Mouse (Mus musculus) 416B (cell line): ENCODE data around the gene Kpnb1.

ENCODE experiments used
- DNase-seq: peaks from one replicate; pipeline ENCODE4 v3.0.0; 2011; ENCODE audit warnings: low read depth

Gene Kpnb1

DNA sequence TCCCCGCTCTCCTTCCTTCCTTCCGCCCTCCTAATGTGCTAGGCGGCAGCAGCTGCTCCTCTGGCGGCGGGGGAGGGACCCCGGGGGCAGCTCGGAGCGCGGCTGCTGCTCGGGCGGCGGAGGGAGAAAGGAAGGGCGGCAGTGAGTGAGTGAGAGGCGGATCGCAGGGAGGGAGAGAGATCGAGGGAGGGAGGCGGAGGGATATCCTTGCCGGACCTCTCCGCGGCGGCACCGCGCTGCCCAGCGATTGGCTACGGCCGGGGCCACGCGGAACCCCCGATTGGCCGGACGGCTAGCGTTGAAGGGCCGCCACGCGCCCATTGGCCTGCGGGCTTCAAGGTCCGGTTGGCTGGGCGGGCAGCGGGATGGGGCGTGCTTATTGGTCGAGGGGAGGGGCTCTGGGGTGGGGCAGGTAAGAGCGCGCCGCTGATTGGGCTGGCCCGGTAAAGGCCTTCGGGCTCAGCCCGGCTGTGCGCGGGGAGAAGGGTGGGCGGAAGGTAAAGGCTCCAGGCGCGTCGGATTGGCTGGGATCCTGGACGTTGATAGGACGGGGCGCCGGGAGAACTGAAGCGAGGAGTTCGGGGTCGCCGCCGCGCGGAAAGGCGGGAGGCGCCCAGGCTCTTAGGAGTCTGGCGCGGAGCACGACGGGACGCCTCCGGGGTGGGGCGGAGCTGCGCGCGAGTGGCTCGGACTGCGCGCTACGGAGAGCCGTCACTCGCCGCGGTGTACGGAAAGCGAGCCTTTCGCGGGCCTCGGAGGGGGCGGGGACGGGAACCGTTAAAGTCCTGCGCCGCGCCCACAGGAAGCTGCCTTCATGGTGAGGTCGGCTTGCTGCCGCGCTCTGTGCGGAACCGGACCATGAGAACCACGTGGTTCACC, at the start of gene Kpnb1:
TSS of gene Kpnb1 (minus strand) at position 118 of the 879 bp plus-strand sequence.
- peak; percentile 99 for DNase-seq

GRCm38 (mm10) chr11:97232436-97232835, 44.8 kb upstream of the Kpnb1 start:
- DNase-seq, result no peak

GRCm38 (mm10) chr11:97229396-97229795, 41.7 kb upstream of the Kpnb1 start:
- no peak for DNase-seq

- DNase-seq, result no peak
These were observed 41.3 kb upstream of the Kpnb1 start for GRCm38 (mm10) chr11:97228985-97229384.

GRCm38 (mm10) chr11:97226131-97226530, 38.5 kb upstream of the Kpnb1 start:
- DNase-seq, result no peak

DNA sequence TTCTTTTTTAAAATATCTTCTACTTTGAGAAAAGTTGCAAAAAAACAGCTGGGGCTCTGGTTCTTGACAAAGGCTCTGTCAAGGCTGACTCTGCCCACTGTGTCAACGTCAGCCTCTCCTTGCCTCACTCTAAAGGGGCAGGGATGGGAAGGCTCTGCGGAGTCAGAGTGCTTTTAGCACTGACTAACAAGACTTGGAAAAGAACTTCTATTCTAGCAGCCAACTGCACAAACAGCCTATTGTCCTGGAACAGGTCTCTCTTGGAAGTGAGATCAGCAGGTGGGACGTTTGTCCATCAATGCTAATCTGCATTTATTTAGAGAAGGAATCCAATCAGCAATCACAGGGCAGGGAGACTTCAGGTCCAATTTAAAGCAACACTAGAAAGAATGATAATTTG, 35.8 kb upstream of the Kpnb1 start:
- DNase-seq, result no peak

DNA sequence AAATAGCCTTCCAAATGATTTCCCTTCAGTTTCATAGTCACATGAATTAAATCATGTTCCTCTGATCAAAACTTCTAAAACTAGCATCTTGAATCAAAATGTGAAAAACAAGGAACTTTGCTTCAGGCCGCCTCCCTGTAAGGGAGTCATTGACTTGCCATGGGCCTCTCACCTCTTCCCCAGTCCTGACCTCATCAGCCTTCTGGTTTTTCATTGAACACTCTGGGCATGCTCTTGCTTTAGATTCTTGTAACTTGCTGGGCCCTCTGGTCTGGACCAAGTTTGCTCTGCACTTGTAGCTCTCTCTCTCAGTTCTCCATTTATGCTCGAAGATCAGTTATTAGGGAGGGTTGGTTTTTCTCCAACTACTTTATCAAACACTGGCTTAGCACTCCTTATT, 33.9 kb upstream of the Kpnb1 start:
- DNase-seq, result no peak

GRCm38 (mm10) chr11:97220211-97220610, 32.5 kb upstream of the Kpnb1 start:
- DNase-seq, result no peak

DNA sequence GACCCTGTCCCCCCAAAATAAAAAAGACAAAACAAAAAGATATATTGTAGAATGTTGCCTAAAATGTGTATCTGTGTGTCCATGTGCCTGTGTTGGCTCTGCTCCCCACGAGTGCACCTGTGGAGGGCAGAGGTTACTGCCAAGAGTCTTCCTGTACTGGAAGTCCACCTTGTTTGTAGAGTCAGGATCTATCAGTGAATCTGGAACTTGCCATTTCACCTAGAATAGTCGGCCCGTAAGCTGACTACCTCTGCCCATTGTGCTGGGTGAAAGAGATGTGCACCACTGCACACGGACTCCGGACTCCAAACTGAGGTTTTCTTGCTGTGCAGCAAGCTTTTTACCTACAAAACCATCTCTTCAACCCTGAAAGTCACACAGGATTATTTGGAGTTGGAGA, 26.7 kb upstream of the Kpnb1 start:
- DNase-seq, result no peak

- no peak for DNase-seq
These were observed 23.2 kb upstream of the Kpnb1 start for GRCm38 (mm10) chr11:97210728-97211400.

DNA sequence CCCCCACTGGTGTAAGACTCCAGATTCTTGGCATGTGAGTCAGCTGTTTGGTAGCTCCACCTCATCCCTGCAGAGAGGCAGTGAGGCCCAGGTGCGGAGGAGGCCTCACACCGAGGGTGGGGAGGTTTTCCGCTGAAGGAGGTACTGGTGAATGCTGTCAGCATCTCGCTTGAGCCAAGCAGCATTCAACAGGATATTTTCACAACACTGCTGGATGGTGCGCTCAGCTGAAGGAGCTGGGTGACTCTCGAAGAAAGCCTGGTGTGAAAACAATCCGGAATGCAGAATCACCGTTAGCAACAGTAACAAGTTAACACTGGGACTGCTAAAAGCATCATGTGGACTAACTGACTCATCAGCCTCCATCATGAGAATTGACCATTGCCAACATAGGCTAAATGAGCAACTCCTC, 19.3 kb upstream of the Kpnb1 start:
- DNase-seq, result no peak

DNA sequence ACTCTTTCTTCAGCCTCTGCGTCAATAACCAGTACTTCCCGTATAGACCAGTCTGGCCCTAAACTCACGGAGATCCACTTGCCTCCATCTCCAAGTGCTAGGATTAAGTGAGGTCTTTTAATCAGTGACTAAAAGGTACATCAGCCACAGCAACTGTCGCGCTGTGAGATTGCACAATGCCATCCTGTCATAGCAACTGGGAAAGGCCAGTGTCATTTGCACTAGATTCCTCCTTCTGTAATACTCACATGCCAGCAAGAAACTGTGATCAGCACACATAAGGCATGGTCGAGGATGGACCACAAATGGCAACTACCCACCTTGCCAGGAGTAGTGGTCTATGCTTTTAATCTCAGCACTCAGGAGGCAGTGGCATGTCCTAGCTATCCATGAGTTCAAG, 11.8 kb upstream of the Kpnb1 start:
- peak; percentile 65 for DNase-seq

- DNase-seq, result peak; percentile 64
These were observed 10.9 kb upstream of the Kpnb1 start for GRCm38 (mm10) chr11:97198601-97199000.

DNA sequence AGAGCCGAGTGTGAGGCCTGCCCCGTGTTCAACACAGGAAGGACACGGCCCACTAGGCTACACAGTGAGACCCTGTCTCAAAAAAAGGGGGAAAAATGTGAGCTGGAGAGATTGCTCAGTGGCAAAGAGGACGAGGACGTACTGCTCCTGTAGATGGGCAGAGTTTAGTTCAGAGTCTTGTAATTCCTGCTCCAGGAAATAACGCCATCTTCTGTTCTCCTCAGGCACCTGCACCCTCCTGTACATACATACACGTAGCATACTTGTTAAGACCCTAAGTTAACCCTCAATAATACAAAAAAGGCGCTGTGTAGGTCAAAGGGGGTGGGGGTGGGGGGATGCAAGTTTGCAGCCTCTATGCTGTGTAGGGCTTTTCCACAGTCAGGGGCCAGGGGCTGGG, 9.3 kb upstream of the Kpnb1 start:
- DNase-seq, result no peak

GRCm38 (mm10) chr11:97196541-97196940, 8.9 kb upstream of the Kpnb1 start:
- no peak for DNase-seq

- DNase-seq, result peak; percentile 49
These were observed 4.9 kb upstream of the Kpnb1 start for GRCm38 (mm10) chr11:97192621-97192951.

DNA sequence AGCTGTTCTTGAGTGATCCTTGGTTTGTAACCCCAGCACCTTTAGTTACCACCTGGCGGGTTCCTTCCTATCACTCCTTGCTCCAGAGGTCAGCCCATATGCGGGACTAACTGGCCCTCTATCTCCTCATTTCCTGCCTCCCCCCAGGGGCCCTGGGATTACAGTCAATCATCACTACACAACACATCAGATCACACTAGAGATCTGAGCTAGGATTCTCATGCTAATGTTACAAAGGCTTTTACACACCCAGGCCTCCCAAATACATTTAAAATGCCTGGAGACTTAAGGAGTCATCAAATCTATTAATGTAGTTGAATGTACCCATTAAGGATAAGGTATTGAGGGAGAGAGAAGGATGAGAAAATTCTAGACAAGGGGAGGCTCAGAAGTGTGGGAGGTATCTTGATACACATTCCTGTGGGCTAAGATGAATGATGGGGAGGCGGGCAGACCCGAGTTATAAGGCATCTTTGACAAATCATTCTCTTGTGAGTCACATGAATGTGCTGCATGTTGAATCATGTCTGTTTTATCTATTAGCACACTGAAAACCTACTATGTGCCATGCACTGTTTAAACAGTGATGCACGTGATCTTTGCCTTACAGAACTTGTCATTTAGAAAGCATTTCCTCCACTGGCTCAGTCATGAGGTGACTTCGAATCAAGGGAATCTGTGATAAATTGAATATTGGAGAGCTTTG, 4.4 kb upstream of the Kpnb1 start:
- DNase-seq, result no peak

GRCm38 (mm10) chr11:97190992-97191391, 3.3 kb upstream of the Kpnb1 start:
- peak; percentile 47 for DNase-seq

DNA sequence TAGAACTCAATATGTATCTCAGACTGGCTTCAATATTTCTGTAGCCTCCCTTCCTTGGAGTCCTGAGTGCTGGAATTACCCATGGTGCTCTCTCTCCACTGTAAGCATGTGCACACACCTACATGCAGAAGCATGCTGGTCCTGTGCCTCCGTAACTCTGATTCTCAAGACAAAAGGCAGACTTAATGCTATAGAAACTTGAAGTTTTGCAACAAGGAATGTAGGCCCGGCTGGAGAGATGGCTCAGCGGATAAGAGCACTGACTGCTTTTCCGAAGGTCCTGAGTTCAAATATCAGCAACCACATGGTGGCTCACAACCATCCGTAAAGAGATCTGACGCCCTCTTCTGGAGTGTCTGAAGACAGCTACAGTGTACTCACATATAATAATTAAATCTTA, 2.0 kb upstream of the Kpnb1 start:
- peak; percentile 48 for DNase-seq

GRCm38 (mm10) chr11:97189231-97189630, 1.6 kb upstream of the Kpnb1 start:
- DNase-seq, result peak; percentile 39

DNA sequence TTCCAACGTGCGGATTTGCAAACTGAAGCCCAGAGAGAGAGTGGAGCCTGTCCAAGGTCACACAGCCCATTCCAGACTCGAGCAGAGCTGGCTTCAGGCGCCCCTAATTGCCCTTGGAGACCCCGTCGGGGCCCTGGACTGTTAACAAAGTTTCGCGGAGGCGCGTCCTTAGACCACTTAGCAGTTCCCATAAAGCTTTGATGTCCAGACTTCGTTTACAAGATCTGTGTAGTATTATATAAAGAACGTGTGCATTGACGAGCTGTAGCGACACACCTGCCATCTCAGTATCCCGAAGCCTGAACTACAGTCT, 918 bp upstream of the Kpnb1 start:
- DNase-seq, result no peak

DNA sequence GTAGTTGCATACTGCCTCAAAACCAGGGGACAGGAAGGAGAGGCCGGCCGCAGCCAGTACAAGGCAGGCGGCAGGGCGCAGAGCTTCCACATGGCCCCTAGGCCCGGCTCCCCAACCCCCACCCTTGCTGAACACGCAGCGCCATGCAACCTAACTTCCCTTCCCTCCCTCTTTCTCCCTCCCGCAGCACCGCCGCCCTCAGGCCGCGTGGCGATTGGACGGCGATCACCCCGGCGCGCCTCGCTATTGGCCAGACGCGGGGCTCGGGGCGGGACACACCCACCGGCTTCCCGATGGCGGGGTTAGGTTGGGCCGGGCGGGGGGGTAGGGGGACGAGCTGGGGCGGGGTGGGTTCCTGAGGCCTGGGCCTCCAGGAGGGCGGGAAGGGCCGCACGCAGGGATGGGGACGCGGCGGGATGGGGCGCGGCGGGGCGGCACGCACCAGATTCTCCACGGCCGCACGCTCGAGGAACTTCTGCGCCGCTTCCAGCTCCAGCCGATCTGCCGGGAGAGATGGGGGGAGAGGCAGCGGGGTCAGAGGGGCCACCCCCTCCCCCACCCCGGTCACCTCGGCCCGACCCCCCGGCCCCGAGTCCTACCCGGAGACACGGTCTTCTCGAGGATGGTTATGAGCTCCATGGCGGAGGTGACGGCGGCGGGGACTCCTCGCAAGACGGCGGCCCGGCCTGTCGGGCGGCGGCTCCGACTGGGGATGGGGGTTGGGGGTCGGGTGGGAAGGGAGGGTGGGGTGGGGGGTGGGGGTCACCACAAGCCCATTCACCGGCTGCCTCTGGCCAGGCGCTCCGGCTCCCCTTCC, 526 bp downstream of the Kpnb1 start:
- DNase-seq, result peak; percentile 98
